Mouse (Mus musculus) cortical plate, adult 2 months (tissue): ENCODE results near the gene Ahsg.

Experiments
- CTCF ChIP-seq: fragments of 200-500 bp; IDR thresholded peaks from 2 replicates; pipeline ENCODE4 v1.5.1; 2011; ENCODE audit warnings: mild to moderate bottlenecking, control low read depth, low read length; ENCODE audit not compliant: insufficient read depth; ENCODE audit errors: extremely low read depth
- POLR2A ChIP-seq: fragments of 200-500 bp; IDR thresholded peaks from 2 replicates; pipeline ENCODE4 v1.6.1; 2011; ENCODE audit warnings: mild to moderate bottlenecking, low read length, control low read depth; ENCODE audit not compliant: insufficient read depth; ENCODE audit errors: extremely low read depth

- TF ChIP-seq POLR2A (no peak), CTCF (no peak)
Observed at GRCm38 (mm10) chr16:22890683-22891510, at the start of gene Ahsg.
